Mouse (Mus musculus) ES-E14 (cell line): ENCODE measurements around the gene Psma7. TPM values are rescaled to one million over a fixed set of nuclear protein-coding genes. Genes with fewer than 3 reads are reported as not detected.

ENCODE experiments used
- DNase-seq: peaks from one replicate; pipeline ENCODE4 v3.0.0-alpha.2; 2013; ENCODE audit warnings: low read depth, low spot score
- H3K27ac ChIP-seq: 2 replicates; pipeline ENCODE4 v1.5.1; 2012; ENCODE audit warnings: low read depth, mild to moderate bottlenecking, low read length, moderate library complexity, mixed read lengths; ENCODE audit not compliant: poor library complexity, insufficient read depth, severe bottlenecking
- H3K36me3 ChIP-seq: 2 replicates; pipeline ENCODE4 v1.6.1; 2012; ENCODE audit warnings: mild to moderate bottlenecking, low read length, moderate library complexity, mixed read lengths; ENCODE audit not compliant: control insufficient read depth, poor library complexity, insufficient read depth, severe bottlenecking
- H3K4me1 ChIP-seq, 2 experiments: fragments of 150-350 bp in 1 of 2; sonication (generic) in 1 of 2; 2 replicates each; pipeline ENCODE4 v1.6.1; 2012; ENCODE audit warnings: low read length in 2 of 2, mild to moderate bottlenecking in 1 of 2, mixed read lengths in 1 of 2; ENCODE audit not compliant: control insufficient read depth in 2 of 2, insufficient read depth in 2 of 2, poor library complexity in 1 of 2
- H3K4me3 ChIP-seq, 2 experiments: fragments of 150-350 bp in 1 of 2; sonication (generic) in 1 of 2; 2 replicates each; pipeline ENCODE4 v1.5.1; 2012; ENCODE audit warnings: low read length in 2 of 2, low read depth in 1 of 2, mild to moderate bottlenecking in 1 of 2, mixed read lengths in 1 of 2; ENCODE audit not compliant: insufficient read depth in 1 of 2, poor library complexity in 1 of 2, severe bottlenecking in 1 of 2
- H3K9ac ChIP-seq: 2 replicates; pipeline ENCODE4 v1.6.1; 2012; ENCODE audit warnings: low read depth, mild to moderate bottlenecking, low read length, mixed read lengths; ENCODE audit not compliant: poor library complexity, insufficient read depth, severe bottlenecking
- H3K9me3 ChIP-seq: fragments of 150-350 bp; sonication (generic); 2 replicates; pipeline ENCODE4 v1.6.1; 2012; ENCODE audit warnings: low read depth, mild to moderate bottlenecking, low read length; ENCODE audit not compliant: control insufficient read depth, insufficient read depth
- CHD2 ChIP-seq: IDR thresholded peaks from 2 replicates; pipeline ENCODE4 v1.6.1; 2014; ENCODE audit warnings: mild to moderate bottlenecking, low read depth, low read length, inconsistent platforms
- HCFC1 ChIP-seq: IDR thresholded peaks from 2 replicates; pipeline ENCODE4 v1.6.1; 2012; ENCODE audit warnings: low read length, inconsistent platforms, borderline replicate concordance; ENCODE audit not compliant: insufficient read depth
- MAFK ChIP-seq: IDR thresholded peaks from 2 replicates; pipeline ENCODE4 v1.6.1; 2014; ENCODE audit warnings: mild to moderate bottlenecking, low read depth, low read length, inconsistent platforms; ENCODE audit not compliant: insufficient read depth
- ZC3H11A ChIP-seq: IDR thresholded peaks from 2 replicates; pipeline ENCODE4 v1.6.1; 2012; ENCODE audit warnings: low read depth, mild to moderate bottlenecking, inconsistent platforms, low read length, borderline replicate concordance
- ZNF384 ChIP-seq: IDR thresholded peaks from 2 replicates; pipeline ENCODE4 v1.6.1; 2012; ENCODE audit warnings: low read depth, low read length, inconsistent platforms
- in situ Hi-C, 2 experiments: fragments of 600-800 bp; cut with MboI; formaldehyde crosslinking; loops; one replicate each; pipeline ENCODE4 v1.15.1; 2025; ENCODE audit warnings: low sequenced_read_pairs in 2 of 2, inconsistent platforms in 1 of 2; ENCODE audit not compliant: unreplicated experiment in 2 of 2
- total RNA-seq: library from RNA; depleted of rRNA; stranded (reverse); fragments of 300-350 nt; gene quantifications from 2 replicates; pipeline ENCODE4 v1.2.3, GENCODE M21; 2012

The Psma7 gene
- total RNA-seq, 1 experiment, result 381 TPM

DNA sequence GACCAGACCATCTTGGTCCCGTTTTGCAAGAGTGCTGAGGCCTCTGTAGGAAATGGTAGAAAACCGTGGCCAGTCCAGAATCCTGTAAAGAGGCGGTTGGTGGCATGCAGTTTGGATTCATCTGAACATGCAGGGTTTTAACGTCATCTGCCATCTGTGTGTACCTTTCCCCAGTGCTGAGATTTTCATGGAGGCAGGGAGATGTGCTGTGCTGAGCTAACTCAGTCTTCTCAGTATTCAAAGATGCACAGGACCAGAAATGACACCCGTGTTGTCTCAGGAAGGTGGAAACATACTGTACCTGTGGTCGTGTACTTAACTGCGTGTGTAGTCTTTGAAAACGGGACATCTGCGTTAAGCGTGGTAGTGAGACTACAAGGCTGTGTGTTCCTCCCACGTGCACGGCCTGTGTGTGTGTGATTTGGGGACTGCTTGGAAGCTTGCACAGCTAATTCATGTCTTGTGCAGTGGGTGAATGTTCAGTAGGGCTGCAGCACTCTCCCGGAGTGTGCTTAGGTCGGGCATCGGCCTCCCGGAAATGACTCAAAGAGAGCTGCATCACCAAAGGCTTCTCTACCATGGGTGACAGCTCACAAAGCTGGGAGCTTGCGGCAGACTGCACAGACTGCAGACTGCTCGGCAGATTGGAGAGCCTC is 5.9 kb upstream of the Psma7 start:
- Histone ChIP-seq H3K9me3 (no peaks in the 10 kb centered on the region), H3K4me3 (no peak overlapping the region), H3K27ac (no peak overlapping the region), H3K4me1 (peaks cover 0 to 6% of the 10 kb centered on the region in 2 experiments; a peak in 1 of 4 replicates), H3K9ac (no peak overlapping the region), H3K36me3 (0 out of 2 replicates have a peak, but pooled peaks cover under 1% of the 10 kb centered on the region)
- no peak for DNase-seq
- TF ChIP-seq CHD2 (no peak), HCFC1 (no peak), MAFK (no peak), ZNF384 (no peak), ZC3H11A (no peak)
- in situ Hi-C loops, result loop anchor here (5.0 to 10.0 kb wide), 2 partner anchors 131 to 133 kb away; no protein-coding TSS in a partner anchor

DNA sequence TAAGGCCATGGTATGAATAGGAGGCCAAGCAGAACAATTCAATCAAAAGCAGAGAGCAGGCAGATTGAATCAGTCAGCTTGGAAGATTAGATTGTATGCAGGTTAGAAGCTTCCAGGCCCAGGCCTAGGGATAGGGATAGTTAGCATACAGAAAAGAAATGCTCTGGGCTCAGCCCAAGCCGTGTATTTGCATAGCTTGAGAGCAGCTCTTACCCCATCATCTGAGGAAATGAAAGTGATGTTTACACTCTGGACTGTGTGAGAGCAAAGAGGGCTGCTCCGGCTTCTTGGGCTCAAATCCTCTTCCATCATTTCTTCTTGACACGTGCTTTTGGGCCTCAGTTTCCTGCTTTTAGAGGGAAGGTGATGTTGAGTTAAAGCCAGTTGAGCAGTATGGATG is 5.3 kb upstream of the Psma7 start:
- H3K9ac ChIP-seq, result no peak overlapping the region
- TF ChIP-seq ZC3H11A (no peak), ZNF384 (no peak), CHD2 (no peak), MAFK (no peak)
- DNase-seq, result no peak
- no peaks in the 10 kb centered on the region for H3K9me3 ChIP-seq
- no peak overlapping the region for H3K27ac ChIP-seq
- no peaks in the 10 kb centered on the region for H3K36me3 ChIP-seq
- H3K4me3 ChIP-seq, result no peak overlapping the region
- in situ Hi-C loops, result loop anchor here (5.0 to 10.0 kb wide), 2 partner anchors 130 to 133 kb away; no protein-coding TSS in a partner anchor
- H3K4me1 ChIP-seq, result peaks cover 0 to 6% of the 10 kb centered on the region in 2 experiments; a peak in 1 of 4 replicates

DNA sequence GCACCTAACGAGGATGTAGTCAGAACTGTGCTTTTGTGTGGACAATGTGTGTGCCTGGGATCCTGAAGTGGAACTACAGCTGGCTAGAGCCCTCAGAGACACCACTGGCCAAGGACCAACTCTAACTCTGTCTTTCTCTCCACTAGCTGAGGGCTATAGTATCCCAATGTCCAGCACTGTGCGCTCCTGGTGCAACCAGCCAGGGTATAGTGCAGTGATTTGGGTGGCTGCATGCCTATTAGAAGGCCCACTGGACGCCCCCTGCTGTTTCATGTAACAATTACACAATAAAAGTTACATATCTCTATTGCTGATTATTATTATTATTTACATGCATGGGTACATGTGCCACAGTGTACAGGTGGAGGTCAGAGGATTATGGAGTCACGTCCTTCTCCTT is 3.0 kb upstream of the Psma7 start:
- H3K9me3 ChIP-seq, result no peaks in the 10 kb centered on the region
- H3K4me1 ChIP-seq, result peaks cover 0 to 5% of the 10 kb centered on the region in 2 experiments; a peak in 1 of 4 replicates
- no peak overlapping the region for H3K4me3 ChIP-seq
- TF ChIP-seq HCFC1, result no peak
- TF ChIP-seq ZNF384, result peak; percentile 54; the same call in 1 of the 2 replicates
- no peak for DNase-seq
- no peak overlapping the region for H3K9ac ChIP-seq
- in situ Hi-C loops, result loop anchor here (5.0 to 10.0 kb wide), 2 partner anchors 128 to 130 kb away; no protein-coding TSS in a partner anchor
- 0 out of 2 replicates have a peak, but pooled peaks cover 2% of the 10 kb centered on the region for H3K36me3 ChIP-seq
- H3K27ac ChIP-seq, result no peak overlapping the region

DNA sequence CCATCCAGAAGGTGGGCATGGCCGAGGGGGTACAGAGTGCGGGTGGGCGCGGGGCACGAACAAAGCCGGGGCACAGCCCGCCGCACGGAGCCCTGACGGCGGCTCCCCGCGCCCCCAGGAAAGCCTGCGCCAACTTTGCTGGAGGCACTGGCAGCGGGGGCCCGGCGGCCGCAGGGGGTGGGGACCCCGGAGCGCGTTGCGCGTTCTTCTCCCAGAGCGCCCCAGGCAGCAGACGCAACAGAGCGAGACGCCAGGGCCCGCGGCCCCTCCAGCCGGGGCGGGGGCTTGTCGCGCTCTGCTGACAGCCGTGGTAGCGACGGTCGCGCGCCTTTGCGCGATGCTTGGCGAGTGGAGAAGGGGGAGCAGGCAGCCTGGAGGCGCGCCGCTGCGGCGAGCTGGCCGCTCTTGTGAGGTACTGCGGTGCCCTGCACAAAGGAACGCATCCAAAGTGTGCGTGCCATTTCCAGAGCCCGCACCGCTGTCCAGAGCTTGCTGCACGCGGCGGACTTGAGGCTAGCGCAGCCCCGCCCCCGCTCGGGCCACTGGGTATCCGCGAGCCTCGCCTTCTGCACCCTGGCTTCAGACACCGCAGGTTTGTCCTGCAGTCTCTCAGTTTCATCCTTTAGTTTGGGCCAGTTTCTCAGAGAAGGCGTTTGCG is 754 bp upstream of the Psma7 start:
- Histone ChIP-seq H3K9ac (peak overlapping the region; percentile 92), H3K4me3 (peak overlapping the region; percentile 89 to 96), H3K4me1 (peaks cover 0 to 5% of the 10 kb centered on the region in 2 experiments; a peak in 1 of 4 replicates), H3K36me3 (peaks cover 15% of the 10 kb centered on the region), H3K27ac (0 out of 2 replicates have a peak overlapping the region, but pooled peaks have one; percentile 7), H3K9me3 (no peaks in the 10 kb centered on the region)
- TF ChIP-seq ZC3H11A (no peak), ZNF384 (no peak), CHD2 (no peak), MAFK (no peak), HCFC1 (no peak; the same call in 1 of the 2 replicates)
- in situ Hi-C loops, result loop anchor here in 1 of 2 experiments (10.0 kb wide), 1 partner anchor 128 kb away; no protein-coding TSS in a partner anchor
- DNase-seq, result peak; percentile 51
